Mouse (Mus musculus) thymus, adult 18-20 months (tissue): ENCODE results near the gene Zfp97.
"Not testable (repeated sequence)": the region's sequence is repeated elsewhere in the genome, so short reads cannot be mapped to it uniquely, and the experiment has no call there.

ENCODE experiments used
- DNase-seq, 2 experiments: peaks; one replicate each; pipeline ENCODE4 v3.0.0; 2022; ENCODE audit warnings: mixed read lengths in 2 of 2

Gene Zfp97

GRCm38 (mm10) chr17:17120830-17121502 lies at the start of gene Zfp97:
Gene Zfp97, plus strand, starts transcription at chr17:17121415.
- not testable (repeated sequence) for DNase-seq

- DNase-seq, result not testable (repeated sequence)
These were observed 57.7 kb downstream of the Zfp97 start for GRCm38 (mm10) chr17:17178757-17179413.

GRCm38 (mm10) chr17:17194761-17195160 lies 73.5 kb downstream of the Zfp97 start:
- not testable (repeated sequence) for DNase-seq

GRCm38 (mm10) chr17:17195178-17195577 lies 74.0 kb downstream of the Zfp97 start:
- DNase-seq, result no peak

GRCm38 (mm10) chr17:17196111-17196510 lies 74.9 kb downstream of the Zfp97 start:
- not testable (repeated sequence) for DNase-seq
